Mouse (Mus musculus): ENCODE results near the gene Gak. TPM values are rescaled to one million over a fixed set of nuclear protein-coding genes. Genes with fewer than 3 reads are reported as not detected.

The Gak gene
- total RNA-seq (2021), result 10 to 100 TPM; 93.4 to 97.9 TPM
- long read RNA-seq, experiment 1, full-length matches to known transcripts, result 5 of 25 reads
- long read RNA-seq, experiment 1, partial matches to known transcripts, result 14 of 25 reads
- long read RNA-seq, experiment 1, other reads (novel, unspliced or antisense), result 6 of 25 reads
- long read RNA-seq, experiment 2, full-length matches to known transcripts, result 3 of 22 reads
- long read RNA-seq, experiment 2, partial matches to known transcripts, result 12 of 22 reads
- long read RNA-seq, experiment 2, other reads (novel, unspliced or antisense), result 7 of 22 reads

DNA sequence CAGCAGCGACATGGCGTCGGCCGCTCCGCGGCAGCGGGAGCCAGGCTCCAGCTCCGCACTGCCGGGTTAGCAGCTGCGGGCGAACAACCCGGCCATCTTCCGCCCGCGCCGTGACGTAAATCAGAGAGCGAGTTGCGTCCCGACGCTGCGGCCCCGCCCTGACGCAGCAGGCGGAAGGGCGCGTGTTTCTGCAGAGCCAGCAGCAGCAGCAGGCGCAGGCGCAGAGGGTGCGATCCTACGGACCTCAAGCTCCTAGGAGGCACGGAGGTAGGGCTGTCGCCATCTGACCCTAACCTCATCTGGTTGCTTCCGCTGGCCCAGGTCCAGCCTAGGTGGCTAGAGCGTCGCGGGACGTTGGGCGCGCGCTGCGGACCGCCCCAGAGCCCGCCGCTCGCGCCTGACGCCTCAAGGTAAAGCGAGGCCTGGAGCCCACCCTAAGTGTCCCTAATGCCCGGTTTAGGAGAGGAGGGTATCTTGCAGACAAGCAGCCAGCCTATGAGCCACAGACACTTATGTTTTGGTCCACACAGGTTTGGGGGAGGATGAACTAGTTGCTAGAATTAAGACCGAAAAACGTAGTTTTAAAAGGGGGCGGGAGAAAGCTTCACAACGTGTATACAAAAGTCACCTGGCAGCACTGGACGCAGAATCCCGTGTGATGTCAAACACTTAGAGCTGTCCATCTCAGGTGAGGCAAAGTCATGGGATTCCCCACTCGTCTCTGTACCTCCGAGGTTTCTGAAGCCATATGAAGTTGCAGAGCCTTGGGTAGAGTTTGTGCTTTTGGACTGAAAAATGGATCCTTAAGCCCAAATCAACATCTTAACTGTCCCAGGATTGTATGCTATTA lies at the start of gene Gak, which contains the start of gene Tmem175:
Gene Gak, minus strand, starts transcription at position 122 of the 850 bp plus-strand sequence.
Gene Tmem175, plus strand, starts transcription at position 137 of the 850 bp plus-strand sequence.
- DNase-seq (ENCODE audit: low spot score in 2 of 2), result peak; percentile 89 to 93

DNA sequence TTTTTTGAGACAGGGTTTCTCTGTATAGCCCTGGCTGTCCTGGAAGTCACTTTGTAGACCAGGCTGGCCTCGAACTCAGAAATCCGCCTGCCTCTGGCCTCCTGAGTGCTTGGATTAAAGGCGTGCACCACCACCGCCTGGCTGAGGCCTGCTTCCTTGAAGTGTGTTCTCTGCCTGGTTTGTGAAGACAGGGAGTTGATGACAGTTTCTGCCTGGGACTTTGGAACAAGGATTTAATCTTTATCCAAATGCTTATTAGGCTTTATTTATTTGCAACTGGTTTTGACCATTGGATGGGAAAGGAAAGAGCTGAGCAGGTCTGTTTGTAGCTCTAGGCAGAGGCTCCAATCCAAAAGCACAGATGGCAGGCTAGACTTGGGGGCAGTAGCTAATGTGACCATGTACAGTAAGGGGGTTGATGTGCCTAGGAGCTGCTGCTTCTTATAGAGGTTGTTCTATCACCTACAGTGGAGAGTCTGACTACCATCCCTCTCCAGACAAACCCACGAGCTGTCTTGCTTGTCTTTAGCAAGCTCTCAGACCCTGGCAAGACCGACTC lies 48.8 kb upstream of the Gak start:
- DNase-seq (ENCODE audit: low spot score in 2 of 2), result no peak

DNA sequence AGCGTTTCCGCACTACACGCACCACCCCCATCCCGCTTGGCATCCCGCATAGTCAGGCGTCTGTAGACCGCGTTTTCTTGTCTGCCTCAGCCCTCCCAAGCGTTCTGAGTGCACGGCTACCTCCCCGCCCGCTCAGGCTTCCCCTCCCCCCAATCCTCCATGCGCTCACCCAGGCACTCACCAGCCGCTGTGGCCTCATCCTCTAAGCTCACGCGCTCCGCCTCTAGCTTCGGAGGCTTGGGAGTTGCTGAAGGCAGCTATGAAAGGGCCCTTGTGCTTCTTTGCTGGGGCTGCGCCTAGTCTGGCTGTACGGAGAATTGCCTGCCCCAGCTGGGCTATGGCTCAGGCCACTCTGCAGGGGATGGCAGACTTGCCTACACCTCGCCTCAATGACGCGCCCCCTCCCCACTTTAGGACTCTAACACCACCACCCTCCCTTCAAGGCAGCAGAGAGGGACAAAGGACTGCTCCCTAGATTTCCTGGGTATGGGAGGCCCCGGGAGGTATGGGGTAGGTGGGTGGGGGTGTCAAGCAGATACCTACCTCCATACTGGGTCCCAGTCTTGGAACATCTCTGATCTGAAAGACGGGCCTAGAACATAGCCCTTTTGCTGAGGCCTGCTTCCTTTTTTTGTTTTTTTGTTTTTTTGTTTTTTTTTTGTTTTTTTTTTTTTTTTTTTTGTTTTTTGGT lies 48.2 kb upstream of the Gak start:
- peak; percentile 79 to 85 for DNase-seq (ENCODE audit: low spot score in 2 of 2)

DNA sequence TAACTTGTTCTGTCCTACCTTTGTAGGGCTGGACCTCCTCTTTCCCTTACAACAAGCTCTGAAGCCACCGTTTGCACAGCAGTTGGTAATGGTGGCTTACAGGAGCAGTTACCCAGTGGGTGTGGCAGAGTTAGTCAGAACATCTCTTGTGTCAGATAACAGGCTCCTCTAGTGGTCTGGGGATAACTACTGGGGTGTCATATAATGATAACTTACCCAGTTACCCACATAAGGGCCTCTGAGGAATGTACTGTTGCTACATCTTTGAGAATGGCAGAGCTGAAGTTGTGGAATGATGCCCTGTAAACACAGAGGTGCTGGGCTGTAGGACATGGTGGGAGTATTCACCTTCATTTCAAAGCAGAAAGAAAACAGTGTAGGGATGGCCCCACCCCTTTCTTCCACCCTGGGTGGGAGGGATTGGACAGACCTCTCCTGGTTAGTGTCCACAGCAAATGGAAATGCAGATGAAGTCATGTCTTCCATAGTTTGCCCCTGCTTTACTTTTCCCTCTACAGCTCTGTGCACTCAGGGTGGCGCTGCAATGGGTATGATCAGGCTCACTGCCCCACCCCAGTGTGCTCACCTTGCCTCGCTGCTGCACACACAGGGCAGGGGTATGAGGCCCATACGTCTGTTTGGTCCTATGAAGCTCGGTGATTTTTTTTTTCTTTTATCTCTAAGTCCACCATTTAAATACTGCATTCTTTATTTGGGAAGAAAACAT lies 47.4 kb upstream of the Gak start:
- no peak for DNase-seq (ENCODE audit: low spot score in 2 of 2)

DNA sequence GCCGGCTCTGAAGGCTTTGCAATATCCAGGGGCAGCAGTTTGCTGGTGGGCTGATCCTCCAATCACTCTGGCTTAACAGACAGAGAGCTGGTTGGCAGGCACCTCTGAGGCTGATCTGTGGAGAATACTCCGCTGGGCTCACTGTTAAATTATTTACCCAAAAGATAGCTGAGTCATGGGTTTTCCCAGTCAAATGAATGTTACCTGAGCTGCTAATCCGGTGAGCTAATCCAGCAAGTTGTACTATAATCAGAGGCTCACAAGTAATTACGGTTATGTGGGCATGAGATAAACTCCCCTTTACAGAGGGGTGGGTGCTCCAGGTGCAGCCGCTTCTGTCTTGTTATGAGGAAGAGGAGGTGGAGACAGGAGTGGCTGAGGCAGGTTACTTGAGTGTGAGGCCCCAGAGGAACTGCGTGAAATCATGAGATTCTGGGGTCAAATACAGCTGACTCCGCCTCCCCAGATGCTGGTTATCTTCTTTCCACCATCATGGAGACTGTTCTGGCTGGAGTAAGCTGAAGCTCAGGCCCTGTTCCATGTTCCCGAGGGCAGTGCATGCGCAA lies 45.8 kb upstream of the Gak start, which contains the start of gene Slc26a1:
Gene Slc26a1, minus strand, starts transcription at position 319 of the 566 bp plus-strand sequence.
- no peak for DNase-seq (ENCODE audit: low spot score in 2 of 2)

DNA sequence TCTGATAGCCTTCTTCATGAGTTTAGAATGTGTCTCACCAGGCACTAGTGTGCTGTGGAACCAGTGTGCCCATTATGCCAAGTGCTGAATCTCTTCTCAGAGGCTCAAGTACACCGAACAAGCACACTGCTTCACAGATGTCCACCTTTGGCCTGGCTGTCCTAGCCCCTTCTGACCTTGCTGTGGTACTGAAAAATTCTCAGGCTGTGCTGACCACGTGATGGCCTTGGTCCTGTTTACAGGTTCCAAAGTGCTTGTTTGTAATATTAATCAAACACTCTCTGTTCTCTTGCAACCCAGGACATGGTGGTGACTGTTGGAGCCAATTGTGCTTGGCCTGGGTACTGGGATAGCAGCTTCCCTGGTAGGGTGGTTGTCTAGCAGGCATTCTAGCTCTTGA lies 45.1 kb upstream of the Gak start:
- DNase-seq (ENCODE audit: low spot score in 2 of 2), result no peak

DNA sequence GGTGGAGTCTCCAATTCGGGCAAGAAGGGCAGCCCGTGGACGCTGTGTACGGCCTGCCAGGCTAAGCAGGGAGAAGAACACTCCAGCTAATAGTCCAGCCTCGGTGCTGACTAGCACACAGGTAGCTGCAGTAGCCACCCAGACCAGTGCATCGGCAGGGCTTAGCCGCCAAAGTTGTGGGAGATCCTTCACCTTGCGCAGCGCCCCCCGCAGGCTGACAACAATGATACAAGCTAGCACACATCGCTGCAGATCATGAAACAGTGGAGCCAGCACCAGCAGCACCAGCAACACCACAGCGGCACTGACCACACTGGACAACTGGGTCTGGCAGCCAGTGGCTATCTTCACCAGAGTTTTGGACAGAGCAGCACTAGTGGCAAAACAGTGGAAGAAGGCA lies 42.2 kb upstream of the Gak start:
- no peak for DNase-seq (ENCODE audit: low spot score in 2 of 2)

DNA sequence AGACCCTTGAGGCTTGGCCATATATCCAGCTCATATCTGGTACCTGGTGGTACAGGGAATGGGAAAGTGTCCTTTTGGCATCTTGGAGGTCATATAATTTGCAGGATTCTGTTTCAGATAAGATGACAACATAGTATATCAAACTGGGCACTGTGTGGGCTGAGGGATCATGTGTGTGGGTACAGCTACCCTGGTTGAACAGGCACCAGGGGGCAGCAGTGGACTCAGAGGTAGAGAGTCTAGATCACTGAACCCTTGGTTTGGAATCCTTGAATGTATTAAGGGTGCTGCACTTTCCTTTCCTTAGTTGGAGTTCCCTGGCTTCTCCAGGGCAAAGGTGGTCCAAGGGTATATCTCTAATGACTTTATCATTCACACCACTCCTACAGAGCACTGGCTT lies 41.2 kb upstream of the Gak start:
- DNase-seq (ENCODE audit: low spot score in 2 of 2), result peak in 1 of 2 experiments; percentile 41

DNA sequence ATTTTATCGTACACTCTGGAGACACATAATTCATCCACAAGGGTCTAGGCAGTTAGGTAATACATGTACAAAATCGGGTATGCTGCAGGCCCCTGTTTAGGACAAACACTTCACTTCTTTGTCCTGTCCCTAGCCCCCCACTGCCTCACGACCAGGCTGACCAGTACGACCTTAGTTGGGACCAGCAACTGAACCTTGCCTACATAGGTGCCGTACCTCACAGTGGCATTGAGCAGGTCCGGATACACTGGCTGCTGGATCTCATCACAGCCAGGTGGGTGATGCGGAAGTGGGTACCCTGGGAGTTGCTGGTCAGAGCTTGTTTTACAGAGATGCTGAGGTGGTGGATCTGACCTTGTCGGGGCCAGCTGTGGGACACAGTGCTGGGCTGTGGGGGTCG lies 40.4 kb upstream of the Gak start:
- no peak for DNase-seq (ENCODE audit: low spot score in 2 of 2)

DNA sequence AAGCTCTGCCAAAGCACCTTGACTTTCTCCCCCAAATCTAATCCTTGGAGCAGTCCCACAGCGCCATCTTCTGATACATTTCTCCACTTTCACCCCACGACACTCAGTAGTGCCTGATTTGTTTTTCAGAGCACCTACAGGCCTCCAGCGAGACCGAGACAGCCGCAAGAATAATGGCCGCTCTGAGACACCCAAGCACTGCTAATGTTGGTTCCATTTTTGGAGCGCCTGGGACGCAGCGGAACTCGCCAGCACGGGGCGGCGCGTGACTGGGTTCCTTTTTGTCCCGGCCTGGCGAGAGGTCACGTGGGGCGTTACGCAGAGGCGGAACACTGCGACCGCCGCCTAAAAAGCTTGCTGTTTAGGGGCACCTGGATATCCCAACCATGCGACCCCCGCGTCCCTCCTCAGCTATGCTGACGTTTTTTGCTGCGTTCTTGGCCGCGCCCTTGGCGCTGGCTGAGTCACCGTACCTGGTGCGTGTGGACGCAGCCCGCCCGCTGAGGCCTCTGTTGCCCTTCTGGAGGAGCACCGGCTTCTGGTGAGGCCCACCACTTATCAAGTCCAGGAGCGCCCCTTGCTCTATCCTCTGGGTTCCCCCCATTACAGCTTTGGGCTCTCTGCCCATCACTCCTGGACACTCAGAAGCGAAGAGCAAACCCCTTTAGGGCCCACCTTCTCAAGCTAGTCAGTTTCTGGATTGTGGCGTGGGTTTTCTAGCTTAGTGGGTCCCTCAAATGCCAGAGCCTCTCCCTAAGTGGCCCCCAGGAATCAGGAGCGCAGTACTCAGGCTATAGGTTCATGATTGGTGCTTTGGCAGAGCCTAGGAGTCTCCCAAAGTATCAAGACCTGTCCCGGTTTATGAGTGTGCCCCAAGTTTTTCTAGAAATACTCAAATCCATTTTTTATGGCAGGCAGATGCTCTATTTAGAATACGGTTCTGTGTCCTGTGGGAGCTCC lies 39.7 kb upstream of the Gak start, which contains the start of gene Dgkq:
Gene Dgkq, minus strand, starts transcription at position 696 of the 960 bp plus-strand sequence.
- peak; percentile 87 to 91 for DNase-seq (ENCODE audit: low spot score in 2 of 2)

DNA sequence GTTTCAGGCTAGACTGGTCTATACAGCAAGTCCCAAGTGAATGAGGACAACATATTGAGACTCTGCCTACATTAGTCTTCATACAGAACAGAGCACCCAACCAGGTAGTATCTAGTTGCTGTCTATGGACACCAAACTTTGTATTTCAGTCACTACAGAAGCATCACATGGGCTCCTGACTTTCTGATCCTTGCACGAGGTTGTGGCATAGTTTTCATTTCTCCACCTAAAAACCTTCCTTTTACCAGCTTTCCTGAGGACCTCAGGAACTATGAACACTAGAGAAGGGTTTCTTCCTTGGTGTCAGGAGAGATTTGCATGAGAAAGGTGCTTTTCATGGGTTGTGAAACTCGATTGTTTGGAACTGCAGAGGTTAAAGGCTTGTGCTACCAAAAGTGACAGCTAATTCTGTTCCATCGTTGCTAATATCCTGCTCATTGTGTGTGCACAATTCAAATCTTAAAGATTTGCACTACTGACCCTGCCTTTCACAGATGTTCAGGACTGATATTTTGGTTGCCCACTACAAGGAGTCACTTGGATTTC lies 38.9 kb upstream of the Gak start:
- no peak for DNase-seq (ENCODE audit: low spot score in 2 of 2)

DNA sequence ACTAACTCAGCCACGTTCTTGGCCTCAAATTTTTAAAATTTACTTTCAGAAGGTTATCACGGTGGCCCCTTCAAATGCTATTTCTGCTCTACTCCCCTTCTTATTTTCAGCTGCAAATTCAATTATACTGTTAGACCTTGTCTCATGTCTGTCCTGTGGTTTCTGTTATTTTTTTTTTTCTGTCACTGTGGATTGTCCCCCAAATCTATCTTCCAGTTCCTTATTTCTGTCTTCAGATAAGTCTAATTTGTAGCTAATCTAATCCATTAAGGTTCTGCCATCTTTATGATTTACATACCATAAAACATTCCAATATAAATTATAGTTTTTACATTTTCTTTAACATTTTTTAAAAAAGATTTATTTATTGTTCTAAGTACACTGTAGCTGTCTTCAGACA lies 37.8 kb upstream of the Gak start:
- no peak for DNase-seq (ENCODE audit: low spot score in 2 of 2)

DNA sequence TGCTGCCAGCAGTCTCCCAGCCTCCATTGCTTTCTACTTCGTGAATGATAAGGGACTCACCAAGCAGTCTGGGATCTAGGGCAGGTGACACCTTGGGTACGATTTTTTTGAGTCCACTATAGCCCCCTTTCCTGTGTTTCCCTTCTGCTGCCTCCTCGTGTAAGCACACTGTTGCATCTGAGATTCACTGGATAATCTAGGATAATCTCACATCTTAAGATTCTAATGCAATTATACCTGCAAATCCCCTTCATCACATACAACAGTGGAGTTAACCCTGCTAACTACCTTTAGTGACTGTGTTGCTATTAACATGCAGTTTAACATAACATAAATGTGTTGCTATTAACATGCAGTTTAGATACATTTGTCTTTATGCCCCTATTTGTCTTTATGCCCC lies 35.5 kb upstream of the Gak start:
- DNase-seq (ENCODE audit: low spot score in 2 of 2), result no peak

DNA sequence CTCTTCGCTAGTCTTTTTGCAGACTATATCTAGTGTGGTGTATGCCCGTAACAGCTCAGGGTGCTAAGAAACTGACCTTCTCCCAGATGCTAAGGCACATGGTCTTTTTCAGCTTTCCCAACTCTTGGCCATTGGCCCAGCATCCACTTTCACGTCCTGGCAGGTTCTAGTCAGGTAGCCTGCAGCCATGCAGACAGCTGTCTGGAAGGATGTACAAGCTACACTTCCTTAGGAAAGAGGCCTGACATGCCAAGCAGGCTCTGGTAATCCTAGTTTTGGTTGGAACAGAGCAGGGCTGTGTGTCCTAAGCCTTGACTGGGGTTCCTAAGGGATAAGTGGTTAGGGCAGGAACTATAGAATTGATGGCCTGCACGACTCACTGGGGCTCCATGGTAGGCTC lies 33.2 kb upstream of the Gak start:
- DNase-seq (ENCODE audit: low spot score in 2 of 2), result no peak

DNA sequence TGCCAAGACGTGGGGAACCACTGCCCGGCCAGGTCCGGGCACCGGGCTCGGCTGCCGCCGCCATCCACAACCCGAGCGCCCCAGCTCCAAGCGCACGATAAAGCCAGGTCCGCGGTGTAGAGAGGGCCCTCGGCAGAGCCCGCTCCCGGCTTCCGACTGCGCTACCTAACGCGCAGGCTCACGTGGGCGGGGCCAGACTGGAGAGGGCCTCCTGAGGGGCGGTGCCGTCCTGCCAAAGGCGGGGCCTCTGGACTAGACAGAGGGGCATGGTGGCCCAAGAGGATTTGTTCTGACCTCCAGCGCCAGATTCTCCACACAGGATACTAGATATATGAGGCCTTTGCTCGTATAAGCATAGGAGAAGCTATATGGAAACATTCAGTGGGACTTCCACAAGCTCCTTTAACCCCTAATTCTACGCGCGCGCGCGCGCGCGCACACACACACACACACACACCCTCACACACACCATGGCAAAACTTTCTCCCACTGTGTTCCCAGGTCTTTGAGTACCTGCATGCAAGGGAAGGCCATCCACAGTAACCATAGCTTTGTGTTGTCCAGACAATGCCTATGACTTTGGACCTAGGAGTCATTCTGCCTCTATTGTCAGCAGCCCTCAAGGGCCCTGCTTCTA lies 31.2 kb upstream of the Gak start:
- DNase-seq (ENCODE audit: low spot score in 2 of 2), result peak; percentile 86 to 92

DNA sequence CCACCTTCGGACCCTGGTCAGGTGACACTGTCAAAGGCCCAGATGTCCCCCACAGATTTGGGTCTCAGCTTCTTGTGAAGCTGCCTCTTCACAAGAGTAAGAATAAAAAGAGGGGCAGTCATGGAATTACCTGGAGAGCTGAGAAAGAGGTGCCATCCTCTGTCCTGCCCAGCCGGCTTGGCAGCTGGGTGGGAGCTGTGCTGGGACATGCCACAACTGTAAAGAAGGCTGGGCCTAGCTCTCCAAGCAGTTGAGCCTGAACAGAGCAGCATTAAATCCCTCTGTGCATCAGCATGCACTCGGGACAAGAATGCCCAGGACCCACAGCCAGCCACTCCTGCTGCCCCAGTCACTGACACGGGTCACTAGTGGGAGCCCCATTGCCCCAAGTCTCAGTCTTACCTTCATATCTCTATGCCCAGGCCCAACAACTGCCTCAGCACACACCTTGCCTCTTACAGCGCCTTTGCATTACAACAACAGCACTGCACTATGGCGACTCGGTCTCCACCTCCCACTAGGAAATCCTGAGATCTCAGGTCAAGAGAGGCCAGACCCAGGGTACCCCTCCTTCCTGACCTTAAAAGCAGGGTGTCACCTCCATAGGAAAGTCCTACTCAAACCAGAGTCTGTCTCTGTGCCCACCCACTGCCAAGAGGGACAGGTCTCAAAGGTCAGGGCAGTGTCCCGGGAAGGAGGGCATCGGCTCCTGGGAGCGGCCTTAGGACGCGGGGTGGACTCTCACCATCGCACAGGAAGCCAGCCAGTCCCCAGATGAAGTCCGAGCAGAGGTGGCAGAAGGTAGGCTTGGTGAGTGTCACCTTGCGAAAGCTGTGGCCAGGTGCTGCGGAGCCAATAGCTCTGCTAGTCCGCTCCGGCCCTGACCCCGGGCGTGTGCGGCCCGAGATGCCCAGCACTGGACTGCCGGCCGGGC lies 30.4 kb upstream of the Gak start, which contains the start of gene Idua:
Gene Idua, plus strand, starts transcription at position 634 of the 934 bp plus-strand sequence.
- no peak for DNase-seq (ENCODE audit: low spot score in 2 of 2)

DNA sequence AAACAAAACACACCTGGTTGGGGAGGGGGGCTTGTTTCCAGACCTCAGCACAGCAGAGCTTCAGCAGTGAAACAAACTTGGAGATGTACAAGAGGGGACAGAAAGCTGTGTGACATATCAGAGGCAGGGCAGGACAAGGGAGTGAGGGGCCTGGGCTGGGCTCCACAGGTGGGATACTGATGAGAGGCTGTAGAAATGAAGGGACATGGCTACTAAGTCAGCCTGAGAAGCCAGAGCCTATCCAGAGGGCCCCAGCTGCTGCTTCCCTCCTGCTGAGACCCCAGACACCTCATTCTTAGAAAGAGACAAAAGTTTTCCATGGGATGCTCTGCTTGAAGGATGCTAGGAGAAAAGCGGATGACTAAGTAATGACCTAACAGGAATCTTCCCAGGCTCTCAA lies 29.1 kb upstream of the Gak start:
- no peak for DNase-seq (ENCODE audit: low spot score in 2 of 2)

All from layer of hippocampus, postnatal 14 days (tissue).